Mouse (Mus musculus) small intestine, adult 2 months (tissue): Measurements from ENCODE around the gene Cad. TPM values are rescaled to one million over a fixed set of nuclear protein-coding genes. Genes with fewer than 3 reads are reported as not detected.
A peak's percentile ranks its signal among the peaks of the same experiment; 100 is the strongest.
"Not testable (repeated sequence)": the region's sequence is repeated elsewhere in the genome, so short reads cannot be mapped to it uniquely, and the experiment has no call there.

ENCODE experiments used
- H3K27ac ChIP-seq: fragments of 200-500 bp; 2 replicates; pipeline ENCODE4 v1.5.1; 2012; ENCODE audit warnings: low read depth, low read length, control low read depth, inconsistent platforms; ENCODE audit not compliant: insufficient read depth
- H3K27me3 ChIP-seq: fragments of 200-500 bp; 2 replicates; pipeline ENCODE4 v1.6.1; 2012; ENCODE audit warnings: mild to moderate bottlenecking, moderate library complexity, low read length, inconsistent platforms; ENCODE audit not compliant: control insufficient read depth, insufficient read depth
- H3K36me3 ChIP-seq: fragments of 200-500 bp; 2 replicates; pipeline ENCODE4 v1.6.1; 2012; ENCODE audit warnings: mild to moderate bottlenecking, low read length, control low read depth, inconsistent platforms; ENCODE audit not compliant: control insufficient read depth, insufficient read depth
- H3K4me1 ChIP-seq: fragments of 200-500 bp; 2 replicates; pipeline ENCODE4 v1.6.1; 2012; ENCODE audit warnings: low read length, inconsistent platforms, mixed read lengths; ENCODE audit not compliant: control insufficient read depth, insufficient read depth, insufficient read length
- H3K4me3 ChIP-seq: fragments of 200-500 bp; 2 replicates; pipeline ENCODE4 v1.5.1; 2012; ENCODE audit warnings: low read depth, mild to moderate bottlenecking, control low read depth, inconsistent platforms, low read length, moderate library complexity
- CTCF ChIP-seq: fragments of 200-500 bp; IDR thresholded peaks from 2 replicates; pipeline ENCODE4 v1.5.1; 2012; ENCODE audit warnings: low read depth, mild to moderate bottlenecking, control low read depth, inconsistent platforms, low read length, moderate library complexity, mixed read lengths; ENCODE audit not compliant: insufficient replicate concordance, insufficient read length; ENCODE audit errors: extremely low read depth
- POLR2A ChIP-seq: fragments of 200-500 bp; IDR thresholded peaks from 2 replicates; pipeline ENCODE4 v1.6.1; 2012; ENCODE audit warnings: low read depth, mild to moderate bottlenecking, control low read depth, inconsistent platforms, low read length, moderate library complexity
- WGBS: fragments of 180-500 bp; shearing (Covaris S2); methylation state at CpG from one replicate; pipeline ENCODE4 v1.1.7; 2018; 5-methylcytosine and 5-hydroxymethylcytosine counted together
- polyA plus RNA-seq: library from polyadenylated mRNA; depleted of rRNA; stranded (reverse); fragments of >200 nt; gene quantifications from 2 replicates; pipeline ENCODE4 v1.2.3, GENCODE M21; 2012; rRNA removed

Cad gene
- polyA plus RNA-seq = 15.4 and 17.5 TPM in 2 replicates

DNA sequence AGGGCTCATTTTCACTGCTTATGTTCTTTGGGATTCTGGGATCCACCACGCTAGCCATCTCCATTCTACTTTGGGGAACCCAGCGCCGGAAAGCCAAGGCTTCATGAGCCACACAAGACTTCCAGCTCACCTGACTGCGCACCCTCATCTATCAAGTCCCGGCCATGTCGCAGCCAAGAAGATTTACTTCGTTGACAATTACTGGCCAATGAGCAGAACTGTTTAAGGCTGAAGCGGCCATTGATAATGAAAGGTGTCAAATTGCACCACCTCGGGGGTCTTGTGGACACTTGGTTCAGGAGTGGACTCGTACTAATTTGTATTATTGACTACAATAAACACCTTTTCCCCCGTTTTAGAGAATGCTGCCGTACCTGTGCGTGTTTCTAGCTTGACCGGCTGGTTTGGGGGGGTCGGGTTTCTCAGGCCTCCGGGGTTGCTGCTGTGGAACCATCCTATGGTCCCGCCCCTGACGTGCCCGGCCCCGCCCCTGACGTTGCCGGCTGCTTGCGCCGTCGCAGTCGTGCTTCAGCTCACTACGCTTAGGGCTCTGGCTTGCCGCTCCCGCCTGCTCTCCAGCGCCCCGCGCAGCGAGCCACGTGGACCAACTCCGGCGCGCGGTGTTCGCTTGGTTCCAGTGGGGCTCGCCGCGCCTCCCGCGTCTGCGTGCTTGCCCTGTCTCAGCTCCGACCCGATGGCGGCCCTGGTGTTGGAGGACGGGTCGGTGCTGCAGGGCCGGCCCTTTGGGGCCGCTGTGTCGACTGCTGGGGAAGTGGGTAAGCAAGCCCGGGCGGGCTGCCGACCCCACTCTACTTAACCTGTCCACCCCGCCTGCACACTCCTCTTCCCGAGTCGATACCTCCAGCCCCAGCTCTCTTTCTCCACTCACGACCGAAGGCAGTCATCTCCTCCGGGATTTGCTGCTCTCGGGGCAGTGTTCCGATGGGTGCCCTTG lies at the start of gene Cad:
TSS of gene Cad (plus strand) at position 520 of the 955 bp plus-strand sequence.
- 0 out of 2 replicates have a peak, but pooled peaks cover under 1% of the 10 kb centered on the region for H3K36me3 ChIP-seq
- H3K27me3 ChIP-seq = no peaks in the 10 kb centered on the region
- peak within 1 kb of the TSS; percentile 85 for H3K4me3 ChIP-seq
- WGBS = 2% methylated on average over 64 of the region's 64 CpGs
- H3K4me1 ChIP-seq = peaks cover 7% of the 10 kb centered on the region; the same call in 1 of the 2 replicates
- H3K27ac ChIP-seq = peak within 1 kb of the TSS; percentile 39
- no peak for TF ChIP-seq CTCF
- no peak; the same call in 1 of the 2 replicates for TF ChIP-seq POLR2A

DNA sequence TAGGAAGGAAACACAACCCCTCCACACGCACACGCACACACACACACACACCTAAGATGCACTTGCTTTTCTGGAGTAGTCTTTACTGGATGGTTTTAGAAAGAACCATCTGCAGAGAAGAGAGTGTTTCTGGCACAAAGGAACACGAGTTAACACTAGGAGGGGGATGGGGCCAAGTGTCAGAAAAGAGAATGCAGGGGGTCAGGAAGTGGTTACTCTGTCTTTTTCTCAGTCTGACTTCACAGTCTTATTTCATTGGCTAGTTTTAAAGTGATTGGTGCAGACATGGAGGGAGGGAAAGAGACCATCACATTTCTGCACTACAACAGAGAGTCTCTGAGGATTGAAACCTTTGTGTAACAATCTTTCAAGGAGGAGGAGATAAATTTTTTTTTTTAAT lies 41.8 kb upstream of the Cad start:
- no peaks in the 10 kb centered on the region for H3K27me3 ChIP-seq
- H3K27ac ChIP-seq = no peak overlapping the region
- H3K4me1 ChIP-seq = no peaks in the 10 kb centered on the region
- no peak for TF ChIP-seq POLR2A
- TF ChIP-seq CTCF = no peak
- no peak overlapping the region for H3K4me3 ChIP-seq
- 60% methylated on average over 3 of the region's 3 CpGs for WGBS
- no peaks in the 10 kb centered on the region for H3K36me3 ChIP-seq

DNA sequence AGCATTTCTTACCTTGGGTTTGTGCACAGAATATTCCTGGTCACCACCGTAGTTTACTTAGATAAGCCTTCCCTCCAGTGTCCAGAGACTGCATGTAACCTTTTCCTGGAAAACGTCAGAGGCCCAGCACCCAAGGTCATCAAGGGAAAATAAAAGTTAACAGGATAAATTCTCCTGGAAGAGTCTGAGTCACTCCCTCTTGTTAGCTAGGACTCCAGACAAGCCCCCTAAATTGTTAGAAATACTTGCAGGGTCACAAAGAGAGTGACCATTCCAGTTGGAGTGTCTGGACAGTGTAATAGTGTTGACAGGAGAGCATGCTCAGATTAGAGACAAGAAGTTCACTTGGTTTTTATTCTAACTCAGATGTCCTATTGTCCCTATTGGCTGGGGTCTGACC lies 38.7 kb upstream of the Cad start:
- no peak overlapping the region for H3K4me3 ChIP-seq
- WGBS = 30% methylated on average over 2 of the region's 2 CpGs
- H3K27me3 ChIP-seq = no peaks in the 10 kb centered on the region
- TF ChIP-seq CTCF (no peak), POLR2A (no peak)
- no peaks in the 10 kb centered on the region for H3K36me3 ChIP-seq
- H3K4me1 ChIP-seq = no peaks in the 10 kb centered on the region
- no peak overlapping the region for H3K27ac ChIP-seq

DNA sequence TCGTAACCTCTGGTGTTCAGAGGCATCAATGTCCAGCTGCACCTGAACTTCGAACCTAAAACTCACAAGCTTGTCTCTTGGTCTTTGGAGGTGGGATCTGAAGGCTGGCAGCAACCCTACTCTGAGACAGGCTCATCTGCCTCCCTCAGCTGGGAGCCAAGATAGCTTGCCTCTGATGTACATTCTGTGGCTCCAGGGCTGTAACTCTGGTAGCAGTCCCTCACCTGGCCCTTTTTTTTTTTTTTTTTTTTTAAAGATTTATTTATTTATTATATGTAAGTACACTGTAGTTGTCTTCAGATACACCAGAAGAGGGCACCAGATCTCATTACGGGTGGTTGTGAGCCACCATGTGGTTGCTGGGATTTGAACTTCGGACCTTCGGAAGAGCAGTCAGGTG lies 32.8 kb upstream of the Cad start:
- not testable (repeated sequence) for H3K27me3 ChIP-seq, H3K4me3 ChIP-seq, H3K36me3 ChIP-seq, H3K27ac ChIP-seq, H3K4me1 ChIP-seq
- 78% methylated on average over 5 of the region's 5 CpGs for WGBS

DNA sequence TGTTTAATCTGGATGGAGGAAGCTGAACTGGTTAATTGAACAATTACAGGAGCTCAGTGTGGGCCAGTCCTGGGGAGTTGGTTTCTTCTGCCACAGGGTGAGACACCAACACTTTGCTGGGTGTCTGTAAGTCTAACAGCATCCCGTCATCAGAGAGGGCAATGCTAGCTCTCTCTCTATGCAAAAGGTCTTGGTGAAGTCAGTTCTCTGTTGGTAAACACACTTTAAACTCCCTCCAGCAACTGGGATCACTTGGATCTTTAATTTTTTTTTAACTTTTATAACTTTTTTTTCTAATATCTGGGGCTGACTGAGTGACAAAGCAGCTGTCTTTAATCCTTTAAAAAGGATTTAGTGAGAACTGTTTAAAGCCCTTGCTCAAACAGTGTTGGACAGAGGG lies 31.9 kb upstream of the Cad start:
- TF ChIP-seq POLR2A (no peak), CTCF (no peak)
- H3K27me3 ChIP-seq = no peaks in the 10 kb centered on the region
- 76% methylated on average over 1 of the region's 1 CpGs for WGBS

DNA sequence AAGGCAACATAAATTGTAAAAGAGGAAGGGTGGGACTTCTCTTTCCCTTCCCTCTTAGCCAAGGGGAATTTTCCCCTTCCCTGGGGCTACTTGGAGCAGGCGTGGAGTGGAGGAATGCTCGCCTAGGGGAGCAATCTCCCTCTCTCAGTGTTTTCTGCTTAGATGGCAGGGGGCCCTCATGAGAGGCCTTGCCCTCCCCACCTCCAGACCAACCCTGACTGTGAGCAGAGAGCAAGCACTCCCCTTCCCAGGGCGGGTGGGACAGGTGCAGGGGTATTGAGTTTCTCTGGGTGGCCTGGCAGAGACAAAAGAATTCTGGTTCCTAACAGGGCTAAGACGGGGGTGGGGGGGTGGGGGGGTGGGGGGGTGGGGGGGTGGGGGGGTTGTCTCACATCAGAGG lies 31.3 kb upstream of the Cad start:
- no peaks in the 10 kb centered on the region for H3K27me3 ChIP-seq
- H3K4me1 ChIP-seq = peaks cover 1% of the 10 kb centered on the region; the same call in 1 of the 2 replicates
- H3K36me3 ChIP-seq = no peaks in the 10 kb centered on the region
- 60% methylated on average over 4 of the region's 4 CpGs for WGBS
- no peak overlapping the region for H3K27ac ChIP-seq
- no peak overlapping the region for H3K4me3 ChIP-seq
- TF ChIP-seq POLR2A (no peak), CTCF (no peak)

More for the DNA sequence above, 31.9 kb upstream of the Cad start:
- no peak overlapping the region for H3K27ac ChIP-seq
- no peaks in the 10 kb centered on the region for H3K36me3 ChIP-seq
- H3K4me1 ChIP-seq = peaks cover 1% of the 10 kb centered on the region; the same call in 1 of the 2 replicates
- no peak overlapping the region for H3K4me3 ChIP-seq

DNA sequence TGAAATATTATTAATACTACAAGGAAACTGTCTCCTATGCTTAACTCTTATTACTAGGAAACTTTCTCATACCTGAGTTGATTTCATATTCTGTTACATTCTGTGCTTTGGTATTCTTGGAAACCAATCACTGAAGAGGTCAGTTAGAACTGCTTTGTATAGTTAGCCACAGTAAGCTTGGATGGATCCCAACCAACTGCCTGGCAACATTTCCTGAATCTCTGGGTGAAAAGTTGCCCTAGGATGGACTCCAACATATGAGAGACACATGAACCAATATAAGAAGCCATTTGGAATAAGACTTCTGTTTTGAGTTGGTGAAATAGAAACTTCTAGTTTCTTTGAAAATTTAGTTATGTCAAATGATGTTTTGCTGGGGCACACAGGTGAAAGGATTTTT lies 29.9 kb upstream of the Cad start:
- Histone ChIP-seq H3K27ac (no peak overlapping the region), H3K4me1 (peaks cover 1% of the 10 kb centered on the region; the same call in 1 of the 2 replicates), H3K36me3 (no peaks in the 10 kb centered on the region), H3K4me3 (no peak overlapping the region), H3K27me3 (no peaks in the 10 kb centered on the region)
- no peak for TF ChIP-seq CTCF
- TF ChIP-seq POLR2A = no peak
